Mouse (Mus musculus) heart, postnatal 14 days (tissue): ENCODE measurements at regions not wholly inside any gene's neighbourhood (a gene's known extent, or its start where the extent isn't known, plus 50 kb on each side); places are given as distances from the start of the nearest gene placed in this dataset.

ENCODE experiments used
- DNase-seq, 2 experiments: peaks; one replicate each; pipeline ENCODE4 v3.0.0; 2021 to 2022
- intact Hi-C: fragments of 180-260 bp; cut with DNase I; formaldehyde crosslinking; loops from one replicate; pipeline ENCODE4 v1.15.1; 2025

GRCm38 (mm10) chrX:133787112-133787511 lies 63.7 kb upstream of the Tnmd start:
- intact Hi-C loops: loop anchor here (10.0 kb wide), 1 partner anchor 148 kb away; no protein-coding TSS in a partner anchor
- DNase-seq: no peak

GRCm38 (mm10) chrX:133754026-133754425 lies 65.2 kb upstream of the Pcdh19 start:
- DNase-seq: peak; percentile 2 to 28
- intact Hi-C loops: loop anchor here (10.0 kb wide), 1 partner anchor 141 kb away; the partner anchor contains the start of gene Tspan6

GRCm38 (mm10) chrX:133752232-133752631 lies 63.4 kb upstream of the Pcdh19 start:
- DNase-seq: no peak

GRCm38 (mm10) chrX:133743446-133743845 lies 54.7 kb upstream of the Pcdh19 start:
- intact Hi-C loops: no loop called here
- no peak for DNase-seq

More at GRCm38 (mm10) chrX:133752232-133752631, 63.4 kb upstream of the Pcdh19 start:
- intact Hi-C loops: loop anchor here (10.0 kb wide), 1 partner anchor 143 kb away; the partner anchor contains the start of gene Tspan6

- intact Hi-C loops: loop anchor here (5.0 kb wide), 1 partner anchor 133 kb away; no protein-coding TSS in a partner anchor
- DNase-seq: no peak
Observed at GRCm38 (mm10) chrX:133738980-133739632, 50.3 kb upstream of the Pcdh19 start.
